Mouse (Mus musculus): Measurements from ENCODE around the gene B230104I21Rik. TPM values are rescaled to one million over a fixed set of nuclear protein-coding genes. Genes with fewer than 3 reads are reported as not detected.

The B230104I21Rik gene
- polyA plus RNA-seq, 1 experiment, result not detected

- no peak for DNase-seq (ENCODE audit: low read depth, low spot score)
- 51% methylated on average over 20 of the region's 20 CpGs for WGBS
Measured at GRCm38 (mm10) chr4:154390333-154391080, 54.6 kb downstream of the B230104I21Rik start.

- 33% methylated on average over 1 of the region's 1 CpGs for WGBS
- no peak for DNase-seq (ENCODE audit: low read depth, low spot score)
Measured at GRCm38 (mm10) chr4:154392641-154393040, 56.7 kb downstream of the B230104I21Rik start.

- 32% methylated on average over 18 of the region's 18 CpGs for WGBS
- no peak for DNase-seq (ENCODE audit: low read depth, low spot score)
Measured at GRCm38 (mm10) chr4:154393196-154394122, 57.5 kb downstream of the B230104I21Rik start.

- 72% methylated on average over 7 of the region's 7 CpGs for WGBS
- DNase-seq (ENCODE audit: low read depth, low spot score), result no peak
Measured at GRCm38 (mm10) chr4:154394123-154394722, 58.3 kb downstream of the B230104I21Rik start.

GRCm38 (mm10) chr4:154396652-154397301, 60.9 kb downstream of the B230104I21Rik start:
- 84% methylated on average over 14 of the region's 14 CpGs for WGBS

More at GRCm38 (mm10) chr4:154396652-154397301, 60.9 kb downstream of the B230104I21Rik start:
- no peak for DNase-seq (ENCODE audit: low read depth, low spot score)

Other genes starting within 250 kb of the B230104I21Rik start
- 0.07 and 0.10 TPM in 2 replicates for gene Trp73, start 195.9 kb upstream of the B230104I21Rik start, polyA plus RNA-seq (2012; rRNA removed)
- gene Wrap73, start 193.8 kb upstream of the B230104I21Rik start, polyA plus RNA-seq (2012; rRNA removed), result 20.8 and 21.7 TPM in 2 replicates
- 87.7 and 92.5 TPM in 2 replicates for gene Tprgl, start 175.5 kb upstream of the B230104I21Rik start, polyA plus RNA-seq (2012; rRNA removed)
- 2.2 and 2.9 TPM in 2 replicates for gene Megf6, start 165.4 kb upstream of the B230104I21Rik start, polyA plus RNA-seq (2012; rRNA removed)
- gene Arhgef16, start 34.5 kb upstream of the B230104I21Rik start, polyA plus RNA-seq (2012; rRNA removed), result 96.6 and 129 TPM in 2 replicates

All from large intestine, adult 2 months (tissue).